Mouse (Mus musculus): ENCODE results near the gene Il18rap. TPM values are rescaled to one million over a fixed set of nuclear protein-coding genes. Genes with fewer than 3 reads are reported as not detected.

Gene Il18rap
- polyA plus RNA-seq (2021; fragmentation: Nextera tagmentation): not detected in 2 replicates
- long read RNA-seq, experiment 1: 0 reads
- long read RNA-seq, experiment 2: 0 reads

GRCm38 (mm10) chr1:40514851-40515585, at the start of gene Il18rap:
Gene Il18rap (plus strand): TSS chr1:40515362.

GRCm38 (mm10) chr1:40465477-40466430, 49.4 kb upstream of the Il18rap start, which contains the start of gene Il18r1:
Gene Il18r1 (plus strand): TSS chr1:40465552.

GRCm38 (mm10) chr1:40579784-40580183, 64.6 kb downstream of the Il18rap start, which contains the start of gene Slc9a4:
Gene Slc9a4 (plus strand): TSS chr1:40580081.

Other genes starting within 250 kb of the Il18rap start
- 0.41 and 0.50 TPM in 2 replicates for gene Il1rl2, start 190.8 kb upstream of the Il18rap start, polyA plus RNA-seq (2021; fragmentation: Nextera tagmentation)
- gene Il1rl1, start 85.8 kb upstream of the Il18rap start, polyA plus RNA-seq (2021; fragmentation: Nextera tagmentation): 0.10 TPM in 1 of 2 replicates, not detected in the other
- gene Il18r1, start 49.8 kb upstream of the Il18rap start, polyA plus RNA-seq (2021; fragmentation: Nextera tagmentation): not detected in 2 replicates
- 0.15 and 0.32 TPM in 2 replicates for gene Slc9a4, start 64.7 kb downstream of the Il18rap start, polyA plus RNA-seq (2021; fragmentation: Nextera tagmentation)
- gene Slc9a2, start 165.2 kb downstream of the Il18rap start, polyA plus RNA-seq (2021; fragmentation: Nextera tagmentation): 0.82 and 0.93 TPM in 2 replicates